Mouse (Mus musculus): ENCODE measurements around the gene Csrnp2.

- TF ChIP-seq CTCF (IDR thresholded peaks at IDR 0.05; ENCODE audit: extremely low read depth, insufficient read depth, low read length) (no peak), POLR2A (IDR thresholded peaks at IDR 0.05; ENCODE audit: extremely low read depth, insufficient read depth, low read length) (no peak)
These were observed 27.6 kb downstream of the Csrnp2 start for GRCm38 (mm10) chr15:100467738-100468137.

Data from cortical plate, adult 2 months (tissue).